8 mouse cellular contexts compared by ENCODE assay signal in genomic region chr7:40901201-40901600, GRCm38 (mm10). TPM values are rescaled to one million over a fixed set of nuclear protein-coding genes. Genes with fewer than 3 reads are reported as not detected.
DNase-seq lines count a peak whose midpoint lies in the region; ATAC-seq and TF ChIP-seq lines count a peak whose summit lies in the region.

No protein-coding gene starts in this region.

- H3K27ac ChIP-seq in hindbrain, postnatal 0 days = no peak overlapping the region

- no peaks in the 10 kb centered on the region for H3K9me3 ChIP-seq in hindbrain, postnatal 0 days (ENCODE audit: low read length)

- no peaks in the 10 kb centered on the region for H3K36me3 ChIP-seq in hindbrain, postnatal 0 days (ENCODE audit: insufficient read depth, low read length)

- CTCF ChIA-PET in Patski (lab: Charles Lee) = interaction anchor here (0.7 to 1.9 kb wide), 7 partner anchors 9 to 120 kb away, joined by 3 to 5 read pairs (median 3); no protein-coding TSS in a partner anchor

- POLR2A ChIA-PET in Patski (lab: Charles Lee) = no interaction called here

- no peak for ATAC-seq in Patski
- ATAC-seq in hindbrain, postnatal 0 days = peak; percentile 78
- no peak for ATAC-seq in erythroid progenitor cell, adult 5-6 weeks (replicated peaks; ENCODE audit: low FRiP score, poor library complexity, severe bottlenecking)

- H3K27me3 ChIP-seq in Patski = peaks cover 9% of the 10 kb centered on the region
- H3K27me3 ChIP-seq in hindbrain, postnatal 0 days (ENCODE audit: insufficient read depth, low read length) = peaks cover 6% of the 10 kb centered on the region; the same call in 1 of the 2 replicates

- peaks cover 14% of the 10 kb centered on the region; the same call in 1 of the 2 replicates for H3K4me1 ChIP-seq in hindbrain, postnatal 0 days (ENCODE audit: insufficient read depth, low read length)

- H3K4me2 ChIP-seq in hindbrain, postnatal 0 days (ENCODE audit: low read depth, low read length) = peak overlapping the region; percentile 97

- no peak for DNase-seq in Patski (ENCODE audit: low read depth, low spot score)
- DNase-seq in cerebellum, adult 9-11 months = peak; percentile 34
- DNase-seq in frontal cortex, postnatal 10 days (ENCODE audit: low spot score in 2 of 2) = peak; percentile 83 to 87
- peak; percentile 94 for DNase-seq in hindbrain, postnatal 0 days (ENCODE audit: low spot score)
- DNase-seq in left cerebral cortex, adult 11 months (ENCODE audit: low spot score) = peak; percentile 76
- peak; percentile 54 for DNase-seq in lung, postnatal 36 days
- peak; percentile 89 for DNase-seq in right cerebral cortex, postnatal 4 days

- H3K4me3 ChIP-seq in hindbrain, postnatal 0 days (ENCODE audit: low read length) = peak overlapping the region; percentile 68

- in situ Hi-C loops in Patski (cut with MboI; ENCODE audit: low pct_unique_long_range_greater_than_20kb) = loop anchor here (25.0 kb wide), 1 partner anchor 1064 kb away; no protein-coding TSS in a partner anchor

- peak; percentile 93 for TF ChIP-seq CTCF in Patski (IDR thresholded peaks at IDR 0.05)
- TF ChIP-seq CTCF in hindbrain, postnatal 0 days (IDR thresholded peaks at IDR 0.05; ENCODE audit: low read depth) = peak; percentile 90

- no peak overlapping the region for H3K9ac ChIP-seq in hindbrain, postnatal 0 days (replicated peaks; ENCODE audit: low read length)

- 1% methylated on average over 16 of the region's 16 CpGs for WGBS in hindbrain, postnatal 0 days

RNA-seq across cellular contexts. Expression of gene Vstm2b, which starts 3.1 kb away (rescaled TPM):
- polyA plus RNA-seq in Patski (2021) = 10.9 TPM
- total RNA-seq in hindbrain, postnatal 0 days (2014; rRNA removed) = 93.3 and 102 TPM in 2 replicates
- 25.1 and 27.4 TPM in 2 replicates for polyA plus RNA-seq in hindbrain, postnatal 0 days (2015; fragmentation: Nextera tagmentation; extraction: Ambion mirVana)
- total RNA-seq in erythroid progenitor cell, adult 5-6 weeks (2015; ENCODE audit: low replicate concordance) = not detected in 2 replicates
- not detected in 2 replicates for total RNA-seq in erythroid progenitor cell, adult 5-6 weeks (2017; ENCODE audit: low replicate concordance)

Comparison
In these comparisons a context has a peak if more than half of its experiments do, and no peak if none do; other contexts are left out.
1. RNA of gene Vstm2b, which starts 3.1 kb away (total RNA-seq): 93.3 to 102 TPM in hindbrain, postnatal 0 days; not detected in erythroid progenitor cell, adult 5-6 weeks; every median in the first group is over 10 times any median in the second.